Mouse (Mus musculus) lung, postnatal 25 days (tissue): ENCODE data around the gene Msh5.
"Not testable (repeated sequence)": the region's sequence is repeated elsewhere in the genome, so short reads cannot be mapped to it uniquely, and the experiment has no call there.

ENCODE experiments used
- DNase-seq: peaks from one replicate; pipeline ENCODE4 v3.0.0; 2022; ENCODE audit warnings: low spot score

Msh5 gene

GRCm38 (mm10) chr17:35002153-35002865, 44.2 kb downstream of the Msh5 start:
- DNase-seq: no peak

GRCm38 (mm10) chr17:35001452-35002152, 44.9 kb downstream of the Msh5 start:
- DNase-seq: no peak

DNA sequence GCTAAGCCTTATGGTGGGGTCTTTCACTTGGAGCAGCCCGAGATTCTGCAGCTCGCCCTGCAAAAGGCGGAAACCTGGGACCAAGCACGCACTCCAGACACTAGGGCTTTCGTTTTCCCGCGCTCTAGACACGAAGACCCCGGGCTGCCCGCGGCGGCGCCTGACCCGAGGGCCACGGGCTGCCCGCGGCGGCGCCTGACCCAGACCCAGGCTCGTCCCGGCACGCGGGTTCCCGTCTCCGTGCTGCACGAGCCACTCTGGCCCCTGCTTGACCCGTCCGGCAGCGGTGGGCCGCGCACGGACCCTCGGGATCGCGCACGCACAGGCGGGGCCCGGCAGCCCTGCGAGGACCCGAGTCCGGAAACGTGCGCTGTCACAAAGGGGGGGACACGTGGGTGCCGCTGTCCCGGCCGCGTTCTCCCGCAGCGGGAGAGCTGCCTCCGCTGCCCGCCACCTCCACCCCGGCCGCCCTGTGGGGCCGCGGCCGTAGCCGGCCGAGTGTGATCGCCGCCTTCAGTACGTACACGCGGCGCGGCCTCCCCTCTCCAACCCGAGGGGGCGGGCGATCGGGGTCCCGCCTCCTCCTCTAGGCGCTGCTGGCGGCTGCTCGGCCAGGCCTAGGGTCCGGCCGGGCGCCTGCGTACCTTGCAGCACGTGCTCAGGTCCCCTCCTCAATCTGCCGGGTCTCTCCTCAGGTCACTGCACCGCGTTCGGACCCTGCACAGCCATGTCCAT, 45.7 kb downstream of the Msh5 start, which contains the start of gene Vars:
Gene Vars, plus strand, starts transcription at position 271 of the 735 bp plus-strand sequence.
- DNase-seq: peak; percentile 83

DNA sequence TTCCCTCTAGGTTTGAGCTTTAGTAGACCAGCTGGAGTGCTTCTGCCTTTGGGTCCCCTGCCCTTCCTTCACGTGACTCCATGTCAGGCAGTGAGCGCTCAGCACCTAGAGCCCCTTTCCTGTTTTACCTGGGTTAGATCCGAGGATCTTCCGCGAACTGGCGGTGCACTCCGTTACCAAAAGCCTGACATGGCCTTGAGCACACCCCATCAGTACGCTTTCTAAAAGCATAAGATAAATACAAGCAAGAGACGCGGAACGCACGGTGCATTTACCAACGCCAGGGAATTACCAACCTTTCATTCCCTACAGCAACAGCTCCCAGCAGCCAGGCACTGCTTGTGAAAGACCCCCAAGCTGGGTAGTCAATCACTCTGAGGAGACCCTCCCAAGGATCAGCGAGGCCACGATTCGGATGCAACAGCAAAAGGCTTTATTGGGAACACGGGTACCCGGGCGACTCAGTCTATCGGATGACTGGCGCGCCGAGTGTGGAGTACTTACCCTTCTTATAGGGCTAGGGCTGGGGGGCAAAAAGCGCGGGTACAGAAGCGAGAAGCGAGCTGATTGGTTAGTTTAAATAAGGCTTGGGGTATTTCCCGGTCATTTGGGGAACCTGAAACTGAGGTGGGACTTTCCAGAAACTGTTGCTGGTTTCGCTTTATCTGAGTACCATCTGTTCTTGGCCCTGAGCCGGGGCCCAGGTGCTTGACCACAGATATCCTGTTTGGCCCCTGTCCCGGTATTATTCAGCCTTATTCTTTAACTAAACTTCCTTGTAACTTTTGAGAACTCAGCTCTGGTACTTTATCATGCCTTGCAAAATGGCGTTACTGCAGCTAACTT, 46.5 kb downstream of the Msh5 start:
- not testable (repeated sequence) for DNase-seq

DNA sequence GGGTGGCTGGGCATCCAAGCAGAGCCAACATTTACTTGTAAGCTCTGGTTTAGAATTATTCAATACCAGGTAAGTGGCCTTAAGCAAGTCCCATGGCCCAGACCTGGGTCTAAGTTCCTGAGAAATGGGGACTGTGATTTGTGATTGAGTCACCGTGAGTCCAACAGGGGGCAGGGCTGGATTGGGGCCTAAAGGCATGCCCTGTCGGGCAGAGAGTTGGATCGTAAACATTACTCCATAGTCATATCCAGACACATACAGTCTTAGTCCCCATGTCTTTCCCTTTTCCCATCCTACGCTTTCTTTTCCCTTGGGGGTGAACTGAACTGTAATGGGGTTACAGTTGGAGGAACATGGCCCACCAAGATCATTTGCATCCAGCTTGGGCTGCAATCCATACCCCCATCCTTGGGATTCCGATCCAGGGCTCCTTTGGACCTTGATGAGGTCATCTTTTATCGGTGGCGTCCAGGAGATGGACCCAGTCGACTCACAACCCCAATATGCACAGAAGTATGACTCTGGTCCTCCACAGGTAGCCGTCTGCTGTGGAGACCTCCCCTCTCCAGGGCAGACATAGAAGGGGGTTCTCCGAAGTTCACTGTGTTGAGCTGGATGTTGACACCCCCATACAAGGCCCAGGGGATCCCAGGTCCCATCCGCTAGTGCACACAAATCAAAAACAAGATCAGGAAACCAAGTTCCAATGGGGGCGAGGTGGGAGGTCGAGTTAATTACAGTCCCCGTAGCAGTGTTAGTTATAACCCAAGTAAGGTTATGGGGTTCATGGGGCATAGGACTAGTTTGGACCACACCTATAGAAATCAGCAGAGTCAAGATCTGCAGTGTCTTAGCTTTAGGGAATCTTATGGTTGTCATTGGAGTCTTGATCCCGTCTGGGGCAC, 47.8 kb downstream of the Msh5 start:
- DNase-seq: no peak

DNA sequence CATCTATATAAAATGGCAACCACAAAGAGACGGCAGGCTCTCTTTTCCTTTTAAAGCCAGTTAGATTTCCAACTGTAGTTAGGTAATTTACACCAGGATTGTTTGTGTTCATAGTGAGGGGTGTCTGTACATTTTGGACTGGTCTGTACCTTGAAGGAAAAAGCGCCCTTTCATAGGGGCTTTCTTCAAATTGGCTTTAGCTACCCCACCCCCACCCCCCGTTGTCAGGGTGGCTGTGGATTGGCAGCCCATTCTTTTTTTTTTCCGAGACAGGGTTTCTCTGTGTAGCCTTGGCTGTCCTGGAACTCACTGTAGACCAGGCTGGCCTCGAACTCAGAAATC, 49.4 kb downstream of the Msh5 start:
- DNase-seq: no peak

DNA sequence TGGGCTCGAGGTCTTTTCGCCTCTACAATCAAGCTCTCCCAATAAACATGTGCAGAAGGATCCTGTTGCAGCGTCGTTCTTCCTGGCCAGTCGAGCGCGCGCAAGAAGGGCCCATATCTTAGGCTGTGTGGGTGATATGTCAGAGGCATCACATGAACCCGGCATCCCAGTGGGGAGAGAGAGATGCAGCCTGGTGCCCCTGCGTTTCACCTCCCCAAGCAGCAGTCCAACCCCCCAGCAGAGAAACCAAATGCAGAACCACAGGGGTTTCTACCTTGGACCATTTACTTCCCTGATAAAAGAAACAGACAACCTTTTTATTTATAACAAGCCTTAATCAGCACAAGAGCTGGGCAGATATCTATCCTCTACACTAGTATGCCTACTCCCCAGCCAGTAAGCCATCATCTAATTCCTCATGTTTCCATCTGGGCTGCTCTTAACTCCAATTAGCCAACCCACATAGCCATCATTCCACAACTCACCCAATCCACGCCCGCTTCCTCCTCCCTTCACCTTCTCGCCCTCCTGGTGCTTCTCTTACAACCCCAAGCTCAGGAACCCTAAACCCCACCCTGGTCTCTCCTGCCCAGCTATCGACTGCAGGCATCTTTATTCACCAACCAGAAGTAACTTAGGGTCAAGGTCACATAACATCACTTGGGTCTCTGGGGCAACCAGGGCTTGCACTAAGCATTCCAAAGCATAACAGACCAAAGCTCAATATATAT, 50.0 kb downstream of the Msh5 start:
- no peak for DNase-seq

DNA sequence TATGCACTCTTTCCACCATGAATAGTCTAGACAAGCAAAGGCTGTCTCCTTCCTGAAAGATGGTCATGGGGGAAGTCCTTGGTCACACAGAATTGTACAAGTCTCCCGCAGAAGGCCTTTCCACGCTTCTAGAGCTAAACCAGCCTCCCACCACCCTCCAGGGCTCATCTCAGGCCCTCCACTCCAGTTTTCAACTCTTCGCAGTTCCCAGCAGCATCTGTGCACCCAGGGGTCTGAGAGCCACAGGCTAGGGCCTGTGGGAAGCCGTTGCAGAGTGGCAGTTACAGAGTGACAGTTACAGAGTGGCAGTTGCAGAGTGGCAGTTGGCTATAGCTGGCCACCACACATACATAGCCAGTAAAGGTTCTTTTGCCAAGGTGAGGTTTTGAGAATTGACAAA, 50.6 kb downstream of the Msh5 start:
- not testable (repeated sequence) for DNase-seq

GRCm38 (mm10) chr17:34995192-34995591, 51.4 kb downstream of the Msh5 start:
- not testable (repeated sequence) for DNase-seq

GRCm38 (mm10) chr17:34994751-34995150, 51.8 kb downstream of the Msh5 start:
- no peak for DNase-seq

GRCm38 (mm10) chr17:34984218-34984617, 62.3 kb downstream of the Msh5 start:
- no peak for DNase-seq

DNA sequence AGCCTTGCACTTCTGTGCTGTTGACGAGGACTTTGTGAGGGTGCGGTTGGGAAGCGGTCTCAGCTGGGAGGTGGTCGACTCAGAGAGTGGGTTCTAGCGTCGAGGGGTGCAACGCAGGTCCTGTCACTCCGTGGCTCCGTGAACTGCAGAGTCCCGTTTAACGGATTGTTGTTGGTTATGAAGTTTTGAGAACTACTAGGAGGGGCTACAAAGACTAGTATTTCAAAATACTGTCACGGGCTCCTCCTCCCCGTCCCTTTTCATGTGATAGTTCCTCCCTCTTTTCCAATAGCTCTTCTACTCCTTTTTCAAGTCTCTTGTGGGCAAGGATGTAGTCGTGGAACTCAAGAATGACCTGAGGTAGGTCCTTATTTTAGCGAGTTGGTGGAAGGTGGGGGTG, 64.2 kb downstream of the Msh5 start:
- DNase-seq: no peak

- peak; percentile 94 for DNase-seq
These were observed 64.8 kb downstream of the Msh5 start, which contains the start of gene Lsm2 for GRCm38 (mm10) chr17:34981690-34982180. TSS of gene Lsm2 (plus strand) at chr17:34981862.

GRCm38 (mm10) chr17:34980655-34981054, 65.9 kb downstream of the Msh5 start:
- DNase-seq: peak; percentile 72

DNA sequence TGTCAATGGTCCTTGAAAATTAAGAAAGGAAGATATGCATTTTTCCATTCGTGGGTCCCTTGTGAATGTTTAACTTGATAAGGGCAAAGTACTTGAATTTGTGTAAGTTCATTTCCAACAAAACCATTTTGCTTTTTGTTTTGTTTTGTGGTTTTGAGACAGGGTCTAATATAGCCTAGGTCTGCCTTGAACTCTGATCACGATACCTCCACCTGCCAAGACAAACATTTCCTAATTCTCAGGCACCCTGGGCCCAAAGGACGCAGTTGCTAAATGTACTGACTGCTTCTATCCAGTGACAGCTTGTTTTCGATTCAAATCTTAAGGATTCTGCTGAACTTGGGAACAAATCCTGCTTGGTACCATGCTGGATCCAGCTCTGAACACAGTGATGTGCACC, 66.9 kb downstream of the Msh5 start:
- no peak for DNase-seq
